9 mouse cellular contexts compared by ENCODE assay signal in the genomic region with DNA sequence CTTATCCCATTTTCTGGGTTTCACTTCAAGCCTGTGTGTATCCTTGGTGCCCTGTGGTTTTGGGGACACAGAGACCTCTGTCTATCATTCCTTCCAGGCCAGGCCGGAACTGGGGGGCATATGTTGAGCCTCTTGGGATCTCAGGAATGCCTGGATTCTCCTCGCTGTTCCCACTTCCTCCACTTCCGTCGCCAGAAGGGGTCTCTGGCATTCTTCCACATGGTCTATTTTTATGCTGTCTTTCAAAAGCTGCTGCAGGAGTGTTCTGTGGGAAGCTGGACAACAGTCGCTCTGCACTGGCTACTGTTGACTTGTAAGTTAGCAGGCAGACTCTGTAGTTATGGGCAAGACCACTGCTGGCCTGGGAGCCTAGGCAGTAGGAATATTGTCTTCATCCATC.
DNase-seq lines count a peak whose midpoint lies in the region; ATAC-seq lines count a peak whose summit lies in the region.
"Had no signal": no experiment of that assay in that cellular context is flagged by ENCODE, and none has a peak within 500 bp of the region (broad histone marks: within the 10 kb centered on the region; RNA-seq: fewer than 3 reads in every experiment).

No protein-coding gene starts in this region.

- no peaks in the 10 kb centered on the region for H3K9me3 ChIP-seq in heart, embryonic 11.5 days (replicated peaks; ENCODE audit: control insufficient read depth, low read length)
- H3K9me3 ChIP-seq in forebrain, embryonic 16.5 days (ENCODE audit: control insufficient read depth, low read length): no peaks in the 10 kb centered on the region
- H3K9me3 ChIP-seq: neural tube, embryonic 12.5 days had no signal

- H3K4me3 ChIP-seq in heart, embryonic 11.5 days (ENCODE audit: low read depth, low read length): no peak overlapping the region
- H3K4me3 ChIP-seq in forebrain, embryonic 16.5 days (replicated peaks; ENCODE audit: low read length): no peak overlapping the region
- H3K4me3 ChIP-seq: neural tube, embryonic 12.5 days had no signal

- 0 out of 2 replicates have a peak overlapping the region, but pooled peaks have one; percentile 47 for H3K9ac ChIP-seq in heart, embryonic 11.5 days (ENCODE audit: low read depth, low read length)
- no peak overlapping the region for H3K9ac ChIP-seq in forebrain, embryonic 16.5 days (replicated peaks; ENCODE audit: low read depth, low read length)
- H3K9ac ChIP-seq: neural tube, embryonic 12.5 days had no signal

- no peaks in the 10 kb centered on the region for H3K27me3 ChIP-seq in heart, embryonic 11.5 days (ENCODE audit: control insufficient read depth, insufficient read depth, low read length)
- no peaks in the 10 kb centered on the region for H3K27me3 ChIP-seq in forebrain, embryonic 16.5 days (replicated peaks; ENCODE audit: control insufficient read depth, insufficient read depth, low read length)
- H3K27me3 ChIP-seq: neural tube, embryonic 12.5 days had no signal

- no peak for DNase-seq in heart, adult 18-20 months
- DNase-seq in 3134 (ENCODE audit: extremely low read depth, insufficient read length, low spot score) (peak; percentile 55), MN1 (ENCODE audit: low spot score) (no peak)
- DNase-seq in kidney, postnatal 10 days: peak; percentile 75
- DNase-seq in spleen, postnatal 10 days (ENCODE audit: low spot score in 2 of 2): no peak
- no peak for DNase-seq in gastrocnemius, postnatal 10 days

- H3K27ac ChIP-seq in heart, embryonic 11.5 days (ENCODE audit: low read depth, low read length): peak overlapping the region; percentile 42
- H3K27ac ChIP-seq in forebrain, embryonic 16.5 days (ENCODE audit: low read length): peak overlapping the region; percentile 30
- H3K27ac ChIP-seq: neural tube, embryonic 12.5 days had no signal

- peak; percentile 32; the same call in 1 of the 2 replicates for ATAC-seq in heart, embryonic 11.5 days (replicated peaks; ENCODE audit: insufficient number of reproducible peaks, low FRiP score, low TSS enrichment)
- peak; percentile 22; the same call in 1 of the 2 replicates for ATAC-seq in forebrain, embryonic 16.5 days

- WGBS in heart, embryonic 11.5 days (ENCODE audit: insufficient replicate concordance): 12% methylated on average over 5 of the region's 5 CpGs
- 10% methylated on average over 5 of the region's 5 CpGs for WGBS in forebrain, embryonic 16.5 days

- peaks cover 40% of the 10 kb centered on the region for H3K4me1 ChIP-seq in heart, embryonic 11.5 days (ENCODE audit: control insufficient read depth, insufficient read depth, low read length)
- H3K4me1 ChIP-seq in forebrain, embryonic 16.5 days (replicated peaks; ENCODE audit: control insufficient read depth, insufficient read depth, low read length): peaks cover 43% of the 10 kb centered on the region

- peak overlapping the region; percentile 12 for H3K4me2 ChIP-seq in heart, embryonic 11.5 days
- H3K4me2 ChIP-seq in forebrain, embryonic 16.5 days (ENCODE audit: low read length): peak overlapping the region; percentile 8; the same call in 1 of the 2 replicates
- H3K4me2 ChIP-seq: neural tube, embryonic 12.5 days had no signal

- no peaks in the 10 kb centered on the region for H3K36me3 ChIP-seq in heart, embryonic 11.5 days (ENCODE audit: control insufficient read depth, insufficient read depth, low read length)
- H3K36me3 ChIP-seq in forebrain, embryonic 16.5 days (ENCODE audit: control insufficient read depth, insufficient read depth): no peaks in the 10 kb centered on the region
- H3K36me3 ChIP-seq: neural tube, embryonic 12.5 days had no signal

Comparison
In these comparisons a context has a peak if more than half of its experiments do, and no peak if none do; other contexts are left out.
1. DNase-seq: peak in 3134 (single experiment) and kidney, postnatal 10 days (single experiment); none in heart, adult 18-20 months (0 of 2), MN1 (single experiment), spleen, postnatal 10 days (0 of 2) and gastrocnemius, postnatal 10 days (single experiment).